Mouse (Mus musculus) heart, adult 2 months (tissue): Measurements from ENCODE around the gene Mknk2.

ENCODE experiments used
- CTCF ChIP-seq: fragments of 200-600 bp; IDR thresholded peaks from 2 replicates; pipeline ENCODE4 v1.8.1; 2022; ENCODE audit warnings: antibody characterized with exemption, mild to moderate bottlenecking, moderate library complexity
- EP300 ChIP-seq: fragments of 200-500 bp; IDR thresholded peaks from 2 replicates; pipeline ENCODE4 v1.6.1; 2011; ENCODE audit warnings: low read depth, low read length, control low read depth; ENCODE audit not compliant: insufficient read depth
- POLR2A ChIP-seq: fragments of 200-500 bp; IDR thresholded peaks from 2 replicates; pipeline ENCODE4 v1.6.1; 2011; ENCODE audit warnings: mild to moderate bottlenecking, low read depth, low read length, control low read depth; ENCODE audit not compliant: insufficient read depth

- TF ChIP-seq CTCF (no peak), POLR2A (no peak), EP300 (no peak)
Measured at GRCm38 (mm10) chr10:80654866-80655265, 23.0 kb downstream of the Mknk2 start.
